Mouse (Mus musculus) frontal cortex, postnatal 25 days (tissue): ENCODE measurements around the gene Ddx19b.
"Not testable (repeated sequence)": the region's sequence is repeated elsewhere in the genome, so short reads cannot be mapped to it uniquely, and the experiment has no call there.

Experiments
- DNase-seq, 2 experiments: peaks; one replicate each; pipeline ENCODE4 v3.0.0; 2022; ENCODE audit warnings: low spot score in 2 of 2

The Ddx19b gene

DNA sequence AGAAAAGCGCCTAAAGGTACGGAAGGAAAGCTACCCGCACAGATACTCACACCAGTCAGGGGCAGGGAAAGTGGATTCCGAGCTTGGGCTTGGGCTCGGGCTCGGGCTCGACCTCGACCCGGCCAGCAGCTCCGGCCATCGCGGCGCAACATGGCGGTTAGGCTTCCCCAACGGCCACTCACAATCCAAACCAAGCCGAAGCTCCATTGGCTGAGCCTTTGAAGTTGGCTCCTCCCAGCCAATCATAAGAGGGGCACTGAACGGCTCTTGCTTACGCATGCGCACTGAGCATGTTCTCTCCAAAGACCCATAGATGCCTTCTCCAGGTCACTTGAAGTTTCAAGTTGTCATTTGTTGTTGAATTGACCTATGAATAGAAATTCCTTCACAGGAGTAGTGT is at the start of gene Ddx19b:
Gene Ddx19b, minus strand, starts transcription at position 180 of the 400 bp plus-strand sequence.
- no peak for DNase-seq

DNA sequence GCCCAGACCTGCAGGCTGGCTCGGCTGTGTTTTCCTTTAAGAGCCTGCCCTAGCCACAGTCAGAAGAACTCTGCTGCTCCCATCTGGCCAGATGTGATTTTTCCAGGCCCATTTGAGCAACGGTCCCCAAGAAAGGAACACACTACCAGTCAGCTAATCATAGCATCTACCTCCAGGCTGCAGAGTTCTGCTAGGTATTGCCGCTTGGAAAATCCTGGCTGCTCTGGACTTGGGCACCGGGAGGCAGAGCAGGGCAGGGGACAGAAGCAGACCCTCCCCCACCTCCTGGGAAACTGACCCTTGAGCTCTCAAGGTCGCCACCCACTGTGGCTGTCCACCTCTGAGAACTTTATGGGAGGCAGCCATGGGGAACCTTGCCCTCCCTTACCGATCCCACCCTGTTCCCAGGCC is 48.3 kb upstream of the Ddx19b start:
- DNase-seq = no peak

DNA sequence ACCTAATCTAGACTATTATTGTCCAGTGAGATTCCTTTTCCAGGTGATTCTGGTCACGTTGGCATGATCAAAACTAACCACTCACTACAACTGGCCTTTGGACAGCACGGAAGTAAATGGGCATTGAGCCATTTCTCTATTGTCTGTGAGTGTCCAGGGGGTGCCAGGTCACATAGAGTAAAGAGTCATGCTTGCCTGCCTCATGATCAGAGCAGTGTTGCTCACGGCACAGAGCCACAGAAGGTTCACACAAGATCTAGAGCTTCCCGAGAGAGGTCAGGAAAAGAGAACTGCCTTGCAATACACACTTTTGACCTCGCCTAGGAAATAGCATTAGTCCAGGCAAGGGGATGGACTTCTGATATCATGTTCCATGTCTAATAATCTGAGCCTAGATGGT is 47.9 kb upstream of the Ddx19b start:
- no peak for DNase-seq

DNA sequence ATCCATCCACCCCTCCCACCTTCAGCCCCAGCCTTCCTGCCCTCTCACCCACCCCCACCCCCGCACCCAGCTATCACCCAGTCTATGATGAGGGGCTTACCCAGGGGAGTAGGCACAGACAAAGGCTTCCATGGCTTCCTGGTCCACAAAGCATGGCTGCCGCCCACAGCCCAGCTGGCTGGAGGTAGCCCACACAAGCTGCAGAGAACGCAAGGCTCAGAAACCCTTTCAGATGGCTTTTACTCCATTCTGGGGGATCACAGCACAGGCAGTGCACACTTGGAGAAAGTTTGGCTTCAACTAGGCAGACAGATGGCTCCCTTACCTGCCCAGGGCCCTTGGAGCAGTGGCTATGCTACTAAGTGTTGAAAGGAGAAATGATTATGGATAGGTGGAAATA is 44.4 kb upstream of the Ddx19b start:
- peak in 1 of 2 experiments; percentile 19 for DNase-seq

DNA sequence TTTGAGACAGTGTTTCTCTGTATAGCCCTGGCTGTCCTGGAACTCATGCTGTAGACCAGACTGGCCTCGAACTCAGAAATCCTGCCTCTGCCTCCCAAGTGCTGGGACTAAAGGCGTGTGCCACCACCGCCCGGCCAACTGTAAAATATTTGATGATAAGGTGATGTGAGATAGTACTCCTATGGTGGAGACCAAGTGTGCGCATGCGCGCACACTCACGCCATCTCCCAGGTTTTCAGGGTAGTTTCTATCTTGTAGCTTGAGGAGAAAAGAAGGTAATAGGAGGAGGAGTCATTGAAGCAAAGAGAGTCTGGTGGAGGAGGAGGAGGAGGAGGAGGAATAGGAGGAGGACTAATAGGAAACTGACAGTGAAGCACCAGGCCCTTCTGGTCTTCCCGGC is 37.1 kb upstream of the Ddx19b start:
- DNase-seq = not testable (repeated sequence)

DNA sequence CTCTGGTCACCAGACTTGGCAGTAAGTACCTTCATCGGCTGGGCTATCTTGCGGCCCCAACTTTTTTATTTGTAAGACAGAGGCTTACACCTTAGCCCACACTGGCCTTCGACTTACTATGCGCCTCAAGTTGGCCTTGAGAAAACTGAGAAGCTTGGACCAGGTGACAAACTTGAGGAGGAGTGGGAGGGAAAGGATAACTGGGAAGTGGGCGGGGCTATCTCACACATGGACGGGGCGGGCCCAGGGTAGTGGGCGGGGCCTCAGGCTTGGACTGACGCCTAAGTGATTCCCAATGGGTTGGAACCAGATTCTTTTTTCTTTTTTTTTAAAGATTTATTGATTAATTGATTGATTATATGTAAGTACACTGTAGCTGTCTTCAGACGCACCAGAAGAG is 35.9 kb upstream of the Ddx19b start:
- no peak for DNase-seq

DNA sequence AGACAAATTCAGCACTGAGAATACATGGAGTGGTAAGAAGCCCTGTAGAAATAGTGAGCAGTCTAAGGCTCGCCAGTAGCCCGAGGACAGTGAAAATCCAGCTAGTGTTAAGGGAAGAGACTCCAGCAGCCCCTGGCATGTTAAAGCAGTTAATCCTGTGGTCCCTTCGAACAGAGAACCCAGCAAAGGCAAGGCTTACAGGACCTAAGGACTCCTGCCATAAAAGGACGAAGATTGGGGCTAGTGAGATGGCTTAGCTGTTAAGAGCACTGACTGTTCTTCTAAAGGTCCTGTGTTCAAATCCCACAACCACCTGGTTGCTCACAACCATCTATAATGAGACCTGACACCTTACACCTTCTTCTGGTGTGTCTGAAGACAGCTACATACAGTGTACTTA is 34.8 kb upstream of the Ddx19b start:
- no peak for DNase-seq

DNA sequence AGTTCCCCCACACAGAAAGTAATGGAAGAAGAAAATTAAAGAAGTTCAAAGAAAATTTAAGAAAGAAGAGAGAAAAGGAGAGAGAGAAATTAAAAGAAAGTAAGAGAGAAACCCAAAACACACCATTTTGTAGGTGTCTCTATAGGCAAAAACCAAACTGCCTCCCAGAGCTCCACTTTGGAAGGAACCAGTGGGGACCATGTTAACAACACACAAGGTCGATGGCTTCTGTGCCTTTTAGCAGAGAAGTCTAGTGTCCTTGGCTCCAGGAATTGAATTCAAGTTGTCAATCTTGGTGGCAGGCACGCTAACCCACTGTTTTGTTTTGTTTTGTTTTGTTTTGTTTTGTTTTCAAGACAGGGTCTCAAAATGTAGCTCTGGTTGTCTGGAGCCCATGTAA is 31.3 kb upstream of the Ddx19b start:
- no peak for DNase-seq

DNA sequence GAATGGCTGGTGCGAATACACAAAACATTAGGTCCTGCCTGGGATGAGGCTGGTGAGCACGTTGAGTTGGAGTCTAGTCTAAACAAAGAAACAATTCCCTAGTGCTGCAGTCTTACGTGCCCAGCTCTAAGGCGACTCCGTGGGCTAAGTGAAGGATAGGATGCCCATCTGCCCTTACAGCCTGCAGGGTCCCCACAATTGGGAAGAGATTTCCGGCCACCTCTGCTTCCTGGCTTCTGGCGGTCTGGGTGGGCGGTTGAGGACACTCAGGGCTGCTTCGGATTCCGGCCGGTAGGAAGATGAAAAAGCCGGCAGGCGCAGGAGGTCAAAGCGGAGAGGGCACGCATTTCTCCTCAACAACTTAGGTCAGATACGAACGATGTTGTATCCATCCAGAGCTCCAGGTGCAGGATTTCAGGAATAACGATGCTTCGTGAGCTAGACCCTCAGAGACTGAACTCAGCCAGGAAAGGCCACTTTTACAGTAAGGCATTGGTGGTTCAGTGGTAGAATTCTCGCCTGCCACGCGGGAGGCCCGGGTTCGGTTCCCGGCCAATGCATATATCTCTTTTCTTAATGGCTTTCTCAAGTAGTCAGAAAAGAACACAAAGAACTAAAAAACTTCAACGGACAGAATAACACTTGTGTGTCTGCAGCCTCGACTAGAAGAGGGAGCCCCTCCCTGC is 30.7 kb upstream of the Ddx19b start:
- peak; percentile 98 to 99 for DNase-seq

DNA sequence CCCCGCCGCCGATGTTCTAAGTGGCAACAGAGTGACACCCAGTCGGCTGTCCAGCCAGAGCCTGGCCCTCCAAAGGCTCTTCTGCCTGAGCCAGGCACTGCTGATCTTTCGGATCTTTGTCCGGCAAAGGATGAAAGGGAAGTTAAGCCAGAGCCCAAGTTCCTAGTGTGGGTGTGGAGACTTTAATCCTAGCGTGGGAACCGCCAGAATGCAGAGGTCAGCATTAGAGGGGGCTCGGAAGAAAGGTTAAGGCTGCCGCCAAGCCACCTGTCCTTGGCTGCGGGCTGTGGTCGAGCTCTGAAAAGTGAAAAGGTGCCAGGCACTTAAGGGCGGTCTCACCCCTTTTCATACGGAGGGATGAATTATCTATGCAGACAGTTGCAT is 30.1 kb upstream of the Ddx19b start:
- no peak for DNase-seq

DNA sequence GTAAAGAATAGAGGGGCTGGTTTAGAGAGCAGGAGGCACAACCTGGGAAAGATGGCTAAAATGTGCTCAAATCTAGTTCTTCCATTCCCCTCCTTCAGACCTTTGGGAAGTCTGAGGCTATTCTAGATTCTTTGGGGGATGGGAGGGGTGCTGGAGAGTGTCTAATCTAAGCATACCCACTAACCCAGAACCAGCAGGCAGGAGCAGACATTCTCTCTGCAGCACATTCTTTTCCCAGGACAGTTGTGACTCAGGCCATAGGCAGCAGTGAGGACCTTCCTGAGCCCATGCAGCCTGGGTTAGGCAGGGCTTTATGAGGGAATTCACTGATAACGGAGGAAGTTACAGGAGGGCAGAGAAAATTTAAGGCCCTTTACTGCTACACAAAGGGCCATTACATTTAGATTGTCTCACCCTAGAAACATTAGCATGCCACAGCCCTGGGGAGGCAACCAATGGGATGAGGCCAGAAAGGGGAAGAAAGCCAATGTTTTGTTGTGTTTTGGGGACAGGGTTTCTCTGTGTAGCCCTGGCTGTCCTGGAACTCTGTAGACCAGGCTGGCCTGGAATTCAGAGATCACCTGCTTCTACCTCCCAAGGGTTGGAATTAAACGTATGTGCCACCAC is 27.5 kb upstream of the Ddx19b start:
- no peak for DNase-seq

DNA sequence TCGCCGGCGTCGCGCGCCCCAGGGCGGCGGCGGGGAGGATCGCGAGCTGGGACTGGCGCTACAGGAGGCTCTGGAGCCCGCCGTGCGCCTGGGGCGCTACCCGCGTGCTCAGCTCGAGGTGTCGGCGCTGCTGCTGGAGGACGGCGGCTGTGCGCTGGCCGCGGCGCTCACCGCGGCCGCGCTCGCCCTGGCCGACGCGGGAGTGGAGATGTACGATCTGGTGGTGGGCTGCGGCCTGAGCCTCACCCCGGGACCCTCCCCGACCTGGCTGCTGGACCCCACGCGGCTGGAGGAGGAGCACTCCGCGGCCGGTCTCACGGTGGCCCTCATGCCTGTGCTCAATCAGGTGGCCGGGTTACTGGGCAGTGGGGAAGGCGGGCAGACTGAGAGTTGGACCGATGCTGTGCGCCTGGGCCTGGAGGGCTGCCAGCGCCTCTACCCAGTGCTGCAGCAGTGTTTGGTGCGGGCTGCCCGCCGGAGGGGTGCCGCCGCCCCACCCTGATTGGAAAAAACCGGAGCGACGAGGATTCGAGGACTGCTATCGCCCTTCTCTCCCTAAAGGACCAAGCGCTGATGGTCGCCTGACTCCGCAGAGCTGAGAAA is 25.2 kb upstream of the Ddx19b start:
- DNase-seq = peak in 1 of 2 experiments; percentile 26

DNA sequence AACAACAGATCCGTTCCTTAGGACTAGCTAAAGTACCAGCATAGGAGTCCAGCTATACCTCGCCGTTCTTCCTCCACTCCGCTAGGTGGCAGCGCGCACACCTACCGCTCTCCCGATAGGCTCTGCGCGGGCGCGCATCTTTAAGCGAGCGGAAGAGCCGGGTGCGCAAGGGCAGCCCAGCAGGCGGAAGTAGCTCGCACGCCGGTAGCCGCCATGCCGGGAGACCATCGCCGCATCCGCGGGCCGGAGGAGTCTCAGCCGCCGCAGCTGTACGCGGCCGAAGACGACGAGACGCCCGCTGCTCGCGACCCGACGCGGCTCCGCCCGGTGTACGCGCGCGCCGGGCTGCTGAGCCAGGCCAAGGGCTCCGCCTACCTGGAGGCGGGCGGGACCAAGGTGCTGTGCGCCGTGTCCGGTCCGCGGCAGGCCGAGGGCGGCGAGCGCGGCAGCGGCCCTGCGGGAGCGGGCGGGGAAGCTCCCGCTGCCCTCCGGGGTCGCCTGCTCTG is 24.7 kb upstream of the Ddx19b start, which contains the start of gene Exosc6:
Gene Exosc6, plus strand, starts transcription at position 182 of the 506 bp plus-strand sequence.
- DNase-seq = peak; percentile 79 to 85

DNA sequence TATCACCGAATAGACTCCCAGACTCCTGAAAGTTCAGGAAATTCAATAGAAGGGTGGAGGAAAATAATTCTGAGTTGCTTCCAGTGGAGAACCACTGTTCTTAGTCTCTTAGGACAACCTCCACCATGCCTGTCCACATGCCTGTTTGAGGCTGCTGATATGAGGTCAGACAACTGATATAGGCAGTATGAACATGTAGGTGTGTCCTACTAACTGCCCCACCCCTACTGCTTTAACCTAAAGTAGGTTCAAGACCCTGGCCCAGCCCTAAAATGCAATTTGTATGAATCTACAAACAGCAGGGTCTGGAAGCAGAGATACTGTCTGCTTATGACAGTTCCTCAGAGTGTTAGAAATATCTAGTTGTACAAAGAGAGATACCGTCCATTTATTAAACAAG is 24.1 kb upstream of the Ddx19b start:
- DNase-seq = no peak

DNA sequence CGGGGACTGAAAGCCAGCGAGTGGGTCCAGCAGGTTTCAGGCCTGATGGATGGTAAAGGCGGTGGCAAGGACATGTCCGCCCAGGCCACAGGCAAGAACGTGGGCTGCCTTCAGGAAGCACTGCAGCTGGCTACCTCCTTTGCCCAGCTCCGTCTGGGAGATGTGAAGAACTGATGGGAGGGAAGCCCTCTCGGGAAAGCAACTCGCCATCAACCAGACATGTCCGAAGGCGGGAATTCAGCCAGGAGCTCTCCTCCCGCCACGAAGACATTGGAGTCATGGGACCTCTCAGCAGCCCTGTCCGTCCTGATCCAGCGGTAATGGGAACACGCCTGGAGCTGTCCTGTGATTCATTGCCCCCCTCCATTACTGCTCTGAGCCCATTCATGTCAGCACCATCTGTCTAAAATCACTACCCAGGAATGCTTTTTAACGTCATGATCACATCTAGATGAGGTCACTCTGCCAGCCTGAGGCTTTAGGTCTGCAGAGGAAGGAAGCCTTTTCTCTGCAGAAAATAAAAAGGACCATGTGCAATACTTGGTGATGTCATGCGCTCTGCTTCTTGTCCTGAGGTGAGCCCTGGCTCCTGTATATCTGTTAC is 23.6 kb upstream of the Ddx19b start:
- DNase-seq = no peak

DNA sequence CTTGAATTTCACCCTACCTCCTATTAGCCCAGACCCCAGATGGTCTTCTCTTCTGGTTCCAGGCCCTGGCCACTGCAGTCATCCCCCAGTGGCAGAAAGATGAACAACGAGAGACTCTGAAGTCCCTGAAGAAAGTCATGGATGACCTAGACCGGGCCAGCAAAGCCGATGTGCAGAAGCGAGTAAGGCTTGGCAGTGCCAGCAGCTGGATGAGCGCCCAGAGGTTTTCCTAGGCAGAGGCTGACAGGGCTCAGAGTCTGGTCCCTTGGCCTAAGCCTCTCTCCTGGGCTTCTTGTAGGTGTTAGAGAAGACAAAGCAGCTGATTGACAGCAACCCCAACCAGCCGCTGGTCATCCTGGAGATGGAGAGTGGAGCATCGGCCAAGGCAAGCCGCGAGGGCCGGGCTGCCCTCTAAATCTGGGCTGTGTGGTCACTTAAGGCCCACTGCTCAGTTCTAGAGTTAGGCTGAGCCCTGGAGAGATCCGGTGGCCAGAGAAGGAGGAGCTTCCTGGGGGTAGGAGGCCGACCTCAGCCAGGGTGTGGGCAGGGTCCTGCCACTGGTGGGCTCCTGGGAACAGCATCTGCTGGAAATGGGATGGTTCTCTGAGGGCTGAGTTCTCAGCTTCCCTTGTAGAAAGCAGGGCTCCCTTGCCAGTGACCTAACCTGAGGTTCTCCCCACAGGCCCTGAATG is 22.4 kb upstream of the Ddx19b start:
- no peak for DNase-seq

DNA sequence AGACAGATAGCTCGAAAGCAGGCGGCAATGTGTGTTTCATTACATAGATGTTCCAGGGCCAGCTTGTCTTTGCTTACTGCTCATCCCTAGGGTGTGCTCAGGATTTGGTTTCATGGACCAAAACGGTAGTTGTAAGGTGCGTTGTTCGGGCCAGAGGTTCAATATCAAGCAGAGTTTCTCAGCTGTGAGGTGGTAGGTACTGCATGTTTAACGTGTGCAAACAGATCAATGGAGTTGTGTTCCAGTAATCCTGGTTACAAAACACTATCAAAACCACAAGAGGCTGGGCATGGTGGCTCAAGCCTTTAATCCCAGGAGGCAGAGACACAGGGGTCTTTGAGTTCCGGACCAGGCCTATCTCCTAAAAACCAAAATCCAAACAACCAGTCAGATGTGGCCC is 17.6 kb upstream of the Ddx19b start:
- no peak for DNase-seq

DNA sequence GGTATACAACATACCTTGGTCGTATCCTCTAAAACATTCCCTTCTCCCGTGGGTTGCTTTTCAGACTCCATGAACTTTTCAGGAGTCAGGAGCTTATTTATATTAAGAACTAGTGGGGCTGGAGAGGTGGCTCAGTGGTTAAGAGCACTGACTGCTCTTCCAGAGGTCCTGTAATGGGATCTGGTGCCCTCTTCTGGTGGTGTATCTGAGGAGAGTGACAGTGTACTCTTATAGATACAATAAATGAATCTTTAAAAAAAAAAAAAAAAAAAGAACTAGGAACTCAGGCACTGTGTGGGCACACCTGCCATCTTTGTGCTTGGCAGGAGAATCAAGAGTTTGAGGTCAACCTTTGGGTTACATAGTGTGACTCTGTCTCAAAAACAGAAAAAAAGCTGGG is 17.1 kb upstream of the Ddx19b start:
- DNase-seq = no peak

DNA sequence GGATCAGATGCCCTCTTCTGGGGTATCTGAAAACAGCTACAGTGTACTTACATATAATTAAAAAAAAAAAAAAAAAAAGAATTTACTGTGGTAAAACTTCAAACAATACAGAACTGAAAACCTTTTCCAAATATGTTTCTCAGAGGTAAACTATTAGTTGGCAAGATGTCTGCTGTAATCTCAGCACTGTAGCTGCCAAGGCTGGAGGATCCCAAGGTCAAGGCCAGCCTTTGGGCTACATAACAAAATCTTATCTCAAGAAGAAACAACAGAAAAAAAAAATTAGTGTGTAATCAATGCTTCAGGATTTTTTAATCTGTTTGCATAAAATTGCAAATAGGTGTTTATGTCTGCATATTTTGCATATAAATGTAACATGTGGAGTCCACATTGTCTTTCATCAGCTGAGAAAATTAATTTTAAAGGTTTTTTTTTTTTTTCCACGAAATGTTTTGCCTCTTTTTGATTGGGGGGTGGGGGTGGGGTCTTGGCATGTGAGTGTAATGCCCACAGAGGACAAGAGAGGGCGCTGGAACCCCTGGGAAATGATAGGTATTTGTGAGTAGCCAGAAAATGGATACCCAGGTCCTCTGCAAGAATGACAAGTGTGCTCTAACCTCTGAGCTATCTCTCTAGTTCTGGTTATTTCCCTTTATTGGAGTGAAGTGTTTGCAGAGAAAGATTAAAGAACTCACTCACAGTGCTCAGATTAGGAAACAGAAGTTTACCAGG is 12.6 kb upstream of the Ddx19b start:
- DNase-seq = no peak

DNA sequence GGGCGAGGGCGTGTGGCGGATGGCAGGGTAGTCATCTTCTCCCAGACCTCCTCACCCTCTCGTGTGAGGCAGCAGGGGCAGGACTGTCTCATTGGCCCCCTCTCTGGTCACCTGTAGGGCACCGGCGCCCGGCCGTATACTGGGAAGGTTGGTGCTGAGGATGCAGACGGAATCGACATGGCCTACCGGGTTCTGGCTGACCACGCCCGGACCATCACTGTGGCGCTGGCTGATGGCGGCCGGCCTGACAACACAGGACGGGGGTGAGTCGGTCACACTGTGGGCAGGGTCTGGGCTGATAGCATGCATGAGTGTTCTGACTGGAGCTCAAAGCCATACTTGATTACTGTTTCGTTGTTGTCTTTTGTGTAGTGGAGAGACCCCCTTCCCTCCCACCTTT is 11.0 kb upstream of the Ddx19b start:
- DNase-seq = no peak

DNA sequence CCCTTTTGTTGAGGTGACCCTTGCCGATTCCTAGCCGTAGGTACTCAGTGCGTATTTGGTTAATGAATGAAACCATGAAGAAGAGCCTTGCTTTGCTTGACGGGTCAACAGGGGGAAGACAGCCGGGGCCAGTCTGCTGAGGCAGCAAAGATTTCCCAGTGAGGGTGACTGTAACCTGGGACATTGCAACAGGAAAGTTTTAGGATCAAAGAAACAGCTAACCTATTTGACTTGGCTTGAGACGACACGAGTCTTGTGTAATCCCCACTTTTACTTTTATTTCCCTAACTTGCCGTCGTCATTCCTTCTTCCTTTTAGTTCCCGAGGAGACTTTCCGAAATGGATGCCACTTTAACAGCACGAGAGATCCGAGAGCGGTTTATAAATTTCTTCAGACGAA is 5.0 kb upstream of the Ddx19b start:
- no peak for DNase-seq
